Mouse (Mus musculus) megakaryocyte, embryonic 14.5 days (primary cell): ENCODE measurements around the gene Scpep1. TPM values are rescaled to one million over a fixed set of nuclear protein-coding genes. Genes with fewer than 3 reads are reported as not detected.
A peak's percentile ranks its signal among the peaks of the same experiment; 100 is the strongest.

Experiments
- H3K27me3 ChIP-seq: replicated peaks from 2 replicates; pipeline ENCODE3; 2012; ENCODE audit warnings: inconsistent platforms
- H3K36me3 ChIP-seq: replicated peaks from 2 replicates; pipeline ENCODE3; 2012; ENCODE audit warnings: low read length, inconsistent platforms, mixed read lengths
- H3K4me1 ChIP-seq: 2 replicates; pipeline ENCODE4 v1.6.1; 2012; ENCODE audit warnings: inconsistent platforms
- H3K4me3 ChIP-seq: replicated peaks from 2 replicates; pipeline ENCODE3; 2012; ENCODE audit warnings: moderate library complexity, mild to moderate bottlenecking, inconsistent platforms
- H3K9me3 ChIP-seq: 2 replicates; pipeline ENCODE4 v1.6.1; 2012; ENCODE audit warnings: inconsistent platforms
- FLI1 ChIP-seq: IDR thresholded peaks from 2 replicates; pipeline ENCODE4 v1.6.1; 2012; ENCODE audit warnings: low read length, inconsistent platforms, mixed read lengths
- GATA1 ChIP-seq: IDR thresholded peaks from 3 replicates; pipeline ENCODE4 v1.6.1; 2012; ENCODE audit warnings: mixed read lengths, low read length, inconsistent platforms, borderline replicate concordance
- polyA plus RNA-seq: library from polyadenylated mRNA; stranded (reverse); fragments of >175 nt; gene quantifications from 2 replicates; pipeline ENCODE4 v1.2.3, GENCODE M21; 2012; ENCODE audit warnings: low replicate concordance; ENCODE audit not compliant: insufficient read depth

The Scpep1 gene
- polyA plus RNA-seq, 1 experiment = 7.4 TPM

DNA sequence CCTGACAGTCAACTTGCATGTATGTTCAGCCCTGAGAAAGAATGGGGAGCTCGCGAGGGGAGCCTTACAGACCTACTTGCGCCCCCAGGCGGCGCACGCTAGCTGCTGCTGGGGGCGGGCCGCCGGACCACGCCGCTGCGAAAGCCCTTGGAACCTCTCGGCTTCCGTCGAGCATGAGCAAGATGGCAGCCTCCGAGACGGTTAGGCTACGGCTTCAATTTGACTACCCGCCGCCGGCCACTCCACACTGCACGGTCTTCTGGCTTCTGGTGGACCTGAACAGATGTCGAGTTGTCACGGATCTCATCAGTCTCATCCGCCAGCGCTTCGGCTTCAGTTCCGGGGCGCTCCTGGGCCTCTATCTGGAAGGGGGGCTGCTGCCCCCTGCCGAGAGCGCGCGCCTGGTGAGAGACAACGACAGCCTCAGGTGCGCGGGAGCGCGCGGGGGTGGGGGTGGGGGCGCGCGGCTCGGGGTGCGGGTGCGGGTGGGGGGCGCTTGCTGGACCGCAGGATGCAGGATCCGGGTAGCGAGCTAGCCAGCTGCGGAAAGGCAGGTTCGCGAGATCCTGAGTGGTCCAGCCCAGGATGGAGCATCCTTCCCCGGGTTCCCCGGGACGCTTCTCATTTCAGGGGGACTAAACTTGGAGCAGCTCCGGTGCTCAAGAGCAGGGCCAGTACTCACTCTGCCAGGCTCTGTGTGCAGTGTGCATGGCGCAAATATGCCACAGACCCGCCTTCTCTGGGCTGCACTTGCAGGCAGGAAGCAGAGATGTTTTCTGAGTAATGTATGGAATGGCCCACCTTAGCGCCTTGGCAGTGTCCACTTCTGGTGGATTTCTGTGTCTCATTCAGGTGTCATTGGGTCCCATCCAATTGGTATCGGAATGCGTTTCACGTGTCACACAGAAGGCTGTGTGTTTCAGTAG is 18.8 kb upstream of the Scpep1 start:
- H3K27me3 ChIP-seq = peaks cover 8% of the 10 kb centered on the region
- H3K9me3 ChIP-seq = no peaks in the 10 kb centered on the region
- H3K4me3 ChIP-seq = peak overlapping the region; percentile 92
- TF ChIP-seq FLI1 (no peak), GATA1 (no peak)
- H3K4me1 ChIP-seq = peaks cover 14% of the 10 kb centered on the region
- H3K36me3 ChIP-seq = no peaks in the 10 kb centered on the region

DNA sequence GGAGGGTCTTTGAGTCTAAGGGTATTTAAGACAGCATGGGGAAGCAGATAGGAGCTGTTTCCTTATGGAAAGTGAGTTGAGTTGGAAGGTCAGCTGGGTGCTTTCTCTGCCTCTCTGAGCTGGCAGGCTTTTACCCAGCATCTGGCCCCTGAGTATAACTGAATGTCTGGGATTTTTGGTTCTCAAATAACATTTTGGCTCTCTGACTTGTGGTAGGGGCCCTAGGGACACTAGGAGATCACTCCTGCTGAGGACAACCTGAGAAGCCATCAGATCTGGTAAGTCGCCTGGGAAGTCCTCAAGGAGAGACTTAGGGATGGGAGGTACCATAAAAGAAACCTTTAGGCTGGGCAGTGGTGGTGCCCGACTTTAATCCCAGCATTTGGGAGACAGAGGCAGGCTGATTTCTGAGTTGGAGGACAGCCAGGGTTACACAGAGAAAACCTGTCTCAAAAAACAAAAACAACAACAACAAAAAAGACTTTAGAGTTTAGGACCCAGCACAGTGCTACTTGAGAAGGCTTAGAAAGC is 15.0 kb upstream of the Scpep1 start, which contains the start of gene Coil:
Gene Coil, plus strand, starts transcription at position 51 of the 531 bp plus-strand sequence.
- H3K9me3 ChIP-seq = no peaks in the 10 kb centered on the region
- TF ChIP-seq FLI1 (no peak), GATA1 (no peak)
- peaks cover 18% of the 10 kb centered on the region for H3K27me3 ChIP-seq
- H3K4me3 ChIP-seq = no peak within 1 kb of the TSS
- H3K4me1 ChIP-seq = peaks cover 14% of the 10 kb centered on the region
- H3K36me3 ChIP-seq = no peaks in the 10 kb centered on the region

DNA sequence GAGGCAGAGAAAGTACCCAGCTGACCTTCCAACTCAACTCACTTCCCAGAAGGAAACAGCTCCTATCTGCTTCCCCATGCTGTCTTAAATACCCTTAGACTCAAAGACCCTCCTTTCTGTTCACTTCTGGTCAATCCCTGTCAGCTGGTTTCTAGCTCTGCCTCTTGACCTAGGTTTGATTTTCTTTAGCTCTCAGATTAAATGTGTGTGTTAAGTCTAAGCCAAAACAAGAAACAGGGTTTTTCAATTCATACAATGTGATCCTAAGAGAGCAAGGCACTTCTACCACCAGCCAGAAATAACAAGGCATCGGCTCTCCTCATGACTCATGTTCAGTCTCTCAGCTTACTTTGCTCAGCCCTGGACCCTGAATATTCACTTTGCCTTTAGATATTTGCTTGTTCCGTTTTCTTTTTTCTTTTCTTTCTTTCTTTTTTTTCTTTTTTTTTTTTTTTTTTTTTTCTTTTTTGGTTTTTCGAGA is 11.7 kb upstream of the Scpep1 start, which contains the start of gene Elobl:
Gene Elobl, minus strand, starts transcription at position 51 of the 481 bp plus-strand sequence.
- H3K4me3 ChIP-seq = no peak within 1 kb of the TSS
- H3K27me3 ChIP-seq = peaks cover 24% of the 10 kb centered on the region
- no peaks in the 10 kb centered on the region for H3K9me3 ChIP-seq
- H3K4me1 ChIP-seq = no peaks in the 10 kb centered on the region
- H3K36me3 ChIP-seq = no peaks in the 10 kb centered on the region
- TF ChIP-seq FLI1 = no peak
- no peak for TF ChIP-seq GATA1

DNA sequence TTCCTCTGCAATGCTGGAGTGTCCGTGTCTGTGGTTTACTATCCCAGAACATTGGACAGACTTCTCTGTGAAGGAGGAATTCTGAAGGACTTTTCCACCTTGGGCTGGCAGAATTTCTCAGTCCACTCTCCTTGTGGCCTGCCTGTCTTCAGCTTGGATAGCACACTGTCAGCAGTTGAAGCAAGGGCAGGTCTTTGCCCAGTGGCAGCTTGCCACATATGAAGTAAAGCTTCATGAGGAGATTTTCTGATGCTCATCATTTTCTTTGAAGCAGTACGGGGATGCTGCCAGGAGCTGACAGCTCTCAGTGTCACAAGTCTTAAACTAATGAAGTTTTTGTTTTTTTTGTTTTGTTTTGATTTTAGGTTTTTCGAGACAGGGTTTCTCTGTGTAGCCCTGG is 3.6 kb upstream of the Scpep1 start:
- Histone ChIP-seq H3K36me3 (no peaks in the 10 kb centered on the region), H3K4me3 (no peak overlapping the region), H3K27me3 (peaks cover 2% of the 10 kb centered on the region), H3K9me3 (no peaks in the 10 kb centered on the region), H3K4me1 (peaks cover 9% of the 10 kb centered on the region)
- TF ChIP-seq GATA1 (no peak), FLI1 (no peak)

DNA sequence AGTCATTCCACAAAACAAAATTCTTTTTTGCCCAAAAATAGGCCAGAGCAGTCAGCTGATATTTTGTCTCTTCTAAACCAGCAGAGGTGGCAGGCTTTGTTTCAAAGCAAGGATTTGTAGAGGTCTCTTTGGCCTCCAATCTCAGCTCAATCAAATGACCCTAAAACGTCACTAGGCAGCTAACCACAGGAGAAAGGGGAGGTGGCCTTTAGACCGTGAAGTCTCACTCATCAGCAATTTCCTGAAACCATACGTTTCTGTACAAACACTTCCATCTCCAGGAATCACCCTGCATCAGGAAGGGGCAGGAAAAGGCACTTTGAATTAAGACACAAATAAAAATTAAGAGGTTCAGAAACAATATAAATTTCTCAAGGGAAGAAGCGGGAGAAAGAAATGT is 462 bp downstream of the Scpep1 start:
- peaks cover 20% of the 10 kb centered on the region for H3K4me1 ChIP-seq
- peak overlapping the region; percentile 91 for H3K4me3 ChIP-seq
- no peaks in the 10 kb centered on the region for H3K36me3 ChIP-seq
- no peaks in the 10 kb centered on the region for H3K9me3 ChIP-seq
- H3K27me3 ChIP-seq = no peaks in the 10 kb centered on the region
- TF ChIP-seq FLI1 = no peak
- TF ChIP-seq GATA1 = no peak

DNA sequence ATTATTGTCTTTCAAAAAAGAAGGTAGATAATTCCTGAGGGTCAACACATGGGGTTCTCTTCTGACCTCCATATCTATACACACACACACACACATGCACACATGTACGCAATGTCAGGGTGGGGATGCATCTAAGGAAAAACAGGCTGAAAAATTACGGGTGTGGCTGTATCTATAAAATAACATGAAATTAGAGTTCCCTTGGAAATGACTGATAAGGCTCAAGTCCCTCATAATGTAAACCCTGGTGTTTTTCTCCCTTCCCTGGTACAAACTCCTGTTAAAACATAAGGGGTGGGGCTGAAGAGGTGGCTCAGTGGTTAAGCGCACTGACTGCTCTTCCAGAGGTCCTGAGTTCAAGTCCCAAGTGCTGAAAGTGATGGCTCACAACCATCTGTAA is 1.7 kb downstream of the Scpep1 start:
- Histone ChIP-seq H3K9me3 (no peaks in the 10 kb centered on the region), H3K4me1 (peaks cover 25% of the 10 kb centered on the region), H3K4me3 (no peak overlapping the region), H3K27me3 (no peaks in the 10 kb centered on the region), H3K36me3 (no peaks in the 10 kb centered on the region)
- TF ChIP-seq GATA1 = no peak
- no peak for TF ChIP-seq FLI1

DNA sequence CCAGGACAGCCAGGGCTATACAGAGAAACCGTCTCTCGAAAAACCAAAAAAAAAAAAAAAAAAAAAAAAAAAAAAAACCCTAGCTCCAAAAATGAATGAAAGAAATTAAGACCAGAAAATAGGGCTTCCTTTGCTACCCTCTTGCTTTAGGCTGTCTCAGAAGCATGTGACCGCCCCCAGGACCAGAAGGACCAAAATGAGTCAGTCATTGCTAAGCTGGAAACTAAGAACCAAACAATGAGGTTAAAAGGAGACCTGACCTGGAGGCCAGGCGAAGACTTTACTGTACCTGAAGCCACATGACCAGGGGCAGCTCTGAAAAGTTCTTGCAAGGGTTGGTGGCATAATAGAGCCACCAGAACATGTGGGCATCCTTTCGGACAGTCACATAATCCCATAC is 3.1 kb downstream of the Scpep1 start:
- TF ChIP-seq FLI1 (no peak), GATA1 (no peak)
- no peaks in the 10 kb centered on the region for H3K36me3 ChIP-seq
- H3K4me3 ChIP-seq = no peak overlapping the region
- peaks cover 25% of the 10 kb centered on the region for H3K4me1 ChIP-seq
- H3K27me3 ChIP-seq = no peaks in the 10 kb centered on the region
- no peaks in the 10 kb centered on the region for H3K9me3 ChIP-seq

DNA sequence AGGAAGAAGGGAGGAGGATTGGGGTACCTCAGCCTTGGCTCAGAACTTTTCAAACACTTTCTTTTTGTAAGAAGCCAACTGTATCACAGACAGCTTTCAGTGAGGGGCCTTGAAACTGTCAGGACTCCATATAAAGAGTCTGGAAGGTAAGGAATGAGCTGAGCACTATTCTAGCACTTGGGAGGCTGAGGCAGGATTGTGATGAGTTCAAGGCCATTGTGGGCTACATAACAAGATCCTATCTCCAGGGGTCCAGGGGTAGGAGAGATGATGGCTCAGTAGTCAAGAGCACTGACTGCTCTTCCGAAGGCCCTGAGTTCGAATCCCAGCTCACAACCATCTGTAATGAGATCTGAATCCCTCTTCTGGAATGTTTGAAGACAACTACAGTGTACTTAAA is 3.7 kb downstream of the Scpep1 start:
- TF ChIP-seq GATA1 (no peak), FLI1 (no peak)
- H3K4me3 ChIP-seq = no peak overlapping the region
- H3K27me3 ChIP-seq = peaks cover 2% of the 10 kb centered on the region
- H3K4me1 ChIP-seq = peaks cover 25% of the 10 kb centered on the region
- H3K36me3 ChIP-seq = no peaks in the 10 kb centered on the region
- H3K9me3 ChIP-seq = no peaks in the 10 kb centered on the region

DNA sequence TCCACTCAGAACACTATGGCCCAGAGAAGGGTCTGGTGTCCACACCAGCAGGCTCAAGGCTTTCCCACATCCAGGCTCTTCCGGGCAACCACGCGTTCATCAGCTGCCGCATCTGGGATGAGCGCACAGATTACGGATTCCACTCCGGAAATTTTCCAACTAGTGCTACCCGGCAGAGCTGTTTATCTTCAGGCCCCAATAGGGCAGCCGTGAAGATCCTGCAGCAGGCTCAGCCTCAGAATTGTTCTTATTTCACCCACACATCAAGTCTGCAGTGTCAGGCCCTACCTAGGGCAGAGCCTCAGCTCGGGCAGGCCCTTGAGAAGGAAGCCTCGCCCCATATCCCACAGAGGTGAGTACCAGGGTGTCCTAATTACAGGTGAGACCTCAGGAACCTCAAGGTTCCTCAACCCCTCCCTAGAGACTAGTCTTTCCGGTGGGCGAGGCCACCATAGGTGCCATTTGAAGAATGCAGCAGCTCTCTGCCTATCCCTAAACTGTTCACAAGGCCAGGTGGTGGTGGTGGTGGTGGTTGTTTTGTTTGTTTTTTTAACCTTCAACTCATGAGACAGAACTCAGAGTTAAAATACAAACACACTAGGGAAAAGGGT is 4.5 kb downstream of the Scpep1 start:
- H3K9me3 ChIP-seq = no peaks in the 10 kb centered on the region
- peak overlapping the region; percentile 59 for H3K4me3 ChIP-seq
- TF ChIP-seq FLI1 (no peak), GATA1 (no peak)
- H3K4me1 ChIP-seq = peaks cover 25% of the 10 kb centered on the region
- peaks cover 5% of the 10 kb centered on the region for H3K27me3 ChIP-seq
- no peaks in the 10 kb centered on the region for H3K36me3 ChIP-seq
